Mouse (Mus musculus) heart, embryonic 10.5 days (tissue): Measurements from ENCODE around the gene Gramd1b. TPM values are rescaled to one million over a fixed set of nuclear protein-coding genes. Genes with fewer than 3 reads are reported as not detected.

Experiments
- DNase-seq: peaks from one replicate; pipeline ENCODE4 v3.0.0-alpha.2; 2017; ENCODE audit warnings: low spot score
- H3K27ac ChIP-seq: fragments of 300-500 bp; sonication (generic); 2 replicates; pipeline ENCODE4 v1.5.1; 2016; ENCODE audit warnings: mild to moderate bottlenecking
- H3K27me3 ChIP-seq: fragments of 300-500 bp; sonication (generic); 2 replicates; pipeline ENCODE4 v1.6.1; 2016; ENCODE audit warnings: mild to moderate bottlenecking; ENCODE audit not compliant: poor library complexity, insufficient read depth, severe bottlenecking
- H3K36me3 ChIP-seq: fragments of 300-500 bp; sonication (generic); 2 replicates; pipeline ENCODE4 v1.6.1; 2016; ENCODE audit warnings: mild to moderate bottlenecking, moderate library complexity
- H3K4me1 ChIP-seq: fragments of 300-500 bp; sonication (generic); 2 replicates; pipeline ENCODE4 v1.6.1; 2016; ENCODE audit warnings: mild to moderate bottlenecking
- H3K4me3 ChIP-seq: fragments of 300-500 bp; sonication (generic); 2 replicates; pipeline ENCODE4 v1.5.1; 2016; ENCODE audit warnings: mild to moderate bottlenecking, moderate library complexity
- H3K9me3 ChIP-seq: fragments of 300-500 bp; sonication (generic); 2 replicates; pipeline ENCODE4 v1.6.1; 2016; ENCODE audit warnings: mild to moderate bottlenecking, moderate library complexity
- WGBS: fragments of 180-500 bp; shearing (Covaris S2); methylation state at CpG from one replicate; pipeline ENCODE4 v1.1.7; 2016; 5-methylcytosine and 5-hydroxymethylcytosine counted together
- polyA plus RNA-seq: library from polyadenylated mRNA; unstranded; fragments of >200 nt; fragmentation: Nextera tagmentation; extraction: Ambion mirVana; gene quantifications from 2 replicates; pipeline ENCODE4 v1.2.1, GENCODE M21; 2016

The Gramd1b gene
- polyA plus RNA-seq, 1 experiment from 2014 or later: 5.0 TPM

- DNase-seq: no peak
- WGBS: 48% methylated on average over 9 of the region's 9 CpGs
- Histone ChIP-seq H3K27me3 (no peaks in the 10 kb centered on the region), H3K36me3 (no peaks in the 10 kb centered on the region), H3K4me3 (no peak overlapping the region), H3K27ac (no peak overlapping the region), H3K9me3 (no peaks in the 10 kb centered on the region), H3K4me1 (peaks cover 16% of the 10 kb centered on the region)
These were observed 191.6 kb downstream of the Gramd1b start for GRCm38 (mm10) chr9:40339578-40339977.

DNA sequence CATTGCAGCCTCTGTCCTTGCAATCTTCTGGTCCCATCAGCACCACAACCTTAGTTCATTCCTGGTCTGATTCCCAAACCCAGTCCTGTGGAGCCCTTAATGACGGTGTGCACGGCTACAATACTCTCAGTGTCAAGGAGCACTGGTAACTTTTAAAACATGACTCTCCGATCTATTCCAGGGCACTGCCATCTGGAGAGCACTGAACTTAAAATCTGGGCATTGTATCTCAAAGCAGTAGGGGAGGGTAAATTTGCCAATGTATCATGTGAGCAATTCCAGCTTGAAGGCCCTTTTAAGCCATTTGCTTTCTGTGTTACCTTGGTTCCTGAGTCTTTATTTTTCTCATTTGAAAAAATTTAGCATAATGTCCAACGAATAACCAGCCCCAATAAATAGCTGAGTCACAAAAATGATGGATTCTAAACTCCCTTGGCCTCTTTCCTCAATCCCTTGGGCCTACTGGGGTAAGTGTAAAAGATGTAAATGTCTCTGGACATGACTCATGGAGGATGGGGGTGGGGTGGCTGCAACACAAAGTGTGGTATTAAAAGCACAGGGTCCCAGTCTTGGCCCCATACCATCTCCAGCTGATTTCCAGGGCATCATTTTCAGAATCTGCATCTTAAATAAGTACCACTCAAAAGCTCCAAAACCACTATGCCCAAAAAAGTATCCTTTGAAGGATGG, 193.9 kb downstream of the Gramd1b start:
- WGBS: 79% methylated on average over 4 of the region's 4 CpGs
- Histone ChIP-seq H3K27me3 (no peaks in the 10 kb centered on the region), H3K4me1 (peaks cover 21% of the 10 kb centered on the region), H3K27ac (no peak overlapping the region), H3K4me3 (no peak overlapping the region), H3K36me3 (no peaks in the 10 kb centered on the region), H3K9me3 (no peaks in the 10 kb centered on the region)
- no peak for DNase-seq

DNA sequence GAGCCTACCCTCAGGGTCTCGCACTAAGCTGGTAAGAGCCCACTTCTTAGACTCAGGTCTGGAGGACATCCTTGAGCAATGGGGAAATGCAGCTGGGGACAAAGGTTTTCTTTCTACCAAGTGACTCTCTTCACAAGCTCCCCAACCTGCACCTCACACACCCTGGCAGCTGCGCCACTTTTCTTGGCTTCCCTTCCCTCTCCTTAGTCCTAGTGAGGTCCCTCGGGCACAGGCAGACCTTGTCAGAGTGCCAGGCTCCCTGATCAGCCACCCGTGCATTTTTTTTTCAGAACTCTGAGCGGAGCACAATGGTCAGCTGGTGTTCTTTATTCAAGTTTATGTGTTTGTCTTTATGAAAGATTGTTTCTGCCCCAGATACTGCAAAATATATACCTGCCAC, 194.5 kb downstream of the Gramd1b start:
- Histone ChIP-seq H3K4me3 (no peak overlapping the region), H3K36me3 (no peaks in the 10 kb centered on the region), H3K9me3 (no peaks in the 10 kb centered on the region), H3K4me1 (peaks cover 21% of the 10 kb centered on the region), H3K27ac (no peak overlapping the region), H3K27me3 (no peaks in the 10 kb centered on the region)
- DNase-seq: no peak
- 77% methylated on average over 5 of the region's 5 CpGs for WGBS

GRCm38 (mm10) chr9:40334617-40335016, 196.6 kb downstream of the Gramd1b start:
- peaks cover 17% of the 10 kb centered on the region for H3K4me1 ChIP-seq
- H3K36me3 ChIP-seq: no peaks in the 10 kb centered on the region; the same call in 1 of the 2 replicates
- no peaks in the 10 kb centered on the region for H3K27me3 ChIP-seq
- no peak overlapping the region for H3K4me3 ChIP-seq
- no peak overlapping the region for H3K27ac ChIP-seq
- H3K9me3 ChIP-seq: no peaks in the 10 kb centered on the region
- WGBS: 82% methylated on average over 2 of the region's 2 CpGs
- DNase-seq: no peak

GRCm38 (mm10) chr9:40333649-40334396, 197.4 kb downstream of the Gramd1b start:
- Histone ChIP-seq H3K27ac (no peak overlapping the region), H3K9me3 (no peaks in the 10 kb centered on the region), H3K27me3 (no peaks in the 10 kb centered on the region), H3K4me3 (no peak overlapping the region), H3K4me1 (peaks cover 13% of the 10 kb centered on the region), H3K36me3 (no peaks in the 10 kb centered on the region; the same call in 1 of the 2 replicates)
- DNase-seq: peak; percentile 88
- 52% methylated on average over 9 of the region's 9 CpGs for WGBS

- Histone ChIP-seq H3K4me3 (no peak overlapping the region), H3K36me3 (no peaks in the 10 kb centered on the region; the same call in 1 of the 2 replicates), H3K27ac (no peak overlapping the region), H3K9me3 (no peaks in the 10 kb centered on the region), H3K4me1 (peaks cover 13% of the 10 kb centered on the region), H3K27me3 (no peaks in the 10 kb centered on the region)
- 76% methylated on average over 31 of the region's 31 CpGs for WGBS
- DNase-seq: no peak
These were observed 198.2 kb downstream of the Gramd1b start for GRCm38 (mm10) chr9:40332731-40333648.

GRCm38 (mm10) chr9:40332326-40332725, 198.9 kb downstream of the Gramd1b start:
- Histone ChIP-seq H3K27me3 (no peaks in the 10 kb centered on the region), H3K36me3 (no peaks in the 10 kb centered on the region; the same call in 1 of the 2 replicates), H3K4me1 (peaks cover 13% of the 10 kb centered on the region), H3K27ac (no peak overlapping the region), H3K4me3 (no peak overlapping the region), H3K9me3 (no peaks in the 10 kb centered on the region)
- WGBS: 85% methylated on average over 4 of the region's 4 CpGs
- no peak for DNase-seq

DNA sequence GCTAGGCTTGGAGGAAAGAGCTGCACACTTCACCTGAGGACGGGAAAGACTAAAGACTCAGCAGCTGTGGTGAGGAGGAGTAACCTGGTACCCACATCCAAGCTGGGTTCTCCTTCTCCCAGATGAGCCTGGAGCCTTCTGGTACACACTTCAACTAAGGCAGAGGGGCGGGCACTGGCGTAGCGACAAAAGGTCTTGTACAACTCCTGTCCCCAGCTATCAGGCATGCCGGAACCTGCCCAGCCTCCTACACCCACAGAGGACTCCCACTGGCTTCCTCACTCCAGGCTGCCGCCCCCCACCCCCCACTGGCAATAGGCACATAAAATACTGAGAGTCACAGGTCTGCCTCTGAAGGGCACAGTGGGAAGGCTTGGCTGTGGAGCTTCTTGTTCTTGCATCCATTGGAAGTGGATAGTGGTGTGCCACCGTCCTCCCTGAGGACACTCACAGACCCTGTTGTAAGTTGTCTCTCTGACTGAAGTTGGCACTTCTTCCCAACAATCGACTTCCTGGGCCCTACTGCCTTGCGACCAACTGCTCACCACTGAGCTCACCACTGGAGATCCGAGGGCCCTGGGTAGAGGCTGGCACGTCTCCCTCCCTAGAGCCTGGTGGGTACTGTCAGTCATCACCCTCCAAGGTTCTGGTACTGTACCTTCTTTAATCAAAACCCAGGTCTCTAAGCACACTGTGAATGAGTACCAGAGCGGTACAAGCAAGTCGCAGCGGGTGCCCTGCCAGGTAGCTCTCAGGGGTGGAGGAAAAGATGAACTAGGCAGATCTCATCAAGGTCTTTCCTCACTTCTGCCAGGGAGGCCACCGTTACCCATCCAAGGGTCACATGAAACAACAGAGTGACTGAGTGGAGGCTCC, 199.5 kb downstream of the Gramd1b start:
- no peaks in the 10 kb centered on the region for H3K27me3 ChIP-seq
- H3K36me3 ChIP-seq: no peaks in the 10 kb centered on the region; the same call in 1 of the 2 replicates
- H3K4me1 ChIP-seq: peaks cover 18% of the 10 kb centered on the region
- H3K9me3 ChIP-seq: no peaks in the 10 kb centered on the region
- no peak overlapping the region for H3K4me3 ChIP-seq
- 86% methylated on average over 15 of the region's 15 CpGs for WGBS
- no peak overlapping the region for H3K27ac ChIP-seq
- DNase-seq: no peak

- no peaks in the 10 kb centered on the region; the same call in 1 of the 2 replicates for H3K36me3 ChIP-seq
- peaks cover 27% of the 10 kb centered on the region for H3K4me1 ChIP-seq
These were observed 200.4 kb downstream of the Gramd1b start for GRCm38 (mm10) chr9:40330609-40331382.

DNA sequence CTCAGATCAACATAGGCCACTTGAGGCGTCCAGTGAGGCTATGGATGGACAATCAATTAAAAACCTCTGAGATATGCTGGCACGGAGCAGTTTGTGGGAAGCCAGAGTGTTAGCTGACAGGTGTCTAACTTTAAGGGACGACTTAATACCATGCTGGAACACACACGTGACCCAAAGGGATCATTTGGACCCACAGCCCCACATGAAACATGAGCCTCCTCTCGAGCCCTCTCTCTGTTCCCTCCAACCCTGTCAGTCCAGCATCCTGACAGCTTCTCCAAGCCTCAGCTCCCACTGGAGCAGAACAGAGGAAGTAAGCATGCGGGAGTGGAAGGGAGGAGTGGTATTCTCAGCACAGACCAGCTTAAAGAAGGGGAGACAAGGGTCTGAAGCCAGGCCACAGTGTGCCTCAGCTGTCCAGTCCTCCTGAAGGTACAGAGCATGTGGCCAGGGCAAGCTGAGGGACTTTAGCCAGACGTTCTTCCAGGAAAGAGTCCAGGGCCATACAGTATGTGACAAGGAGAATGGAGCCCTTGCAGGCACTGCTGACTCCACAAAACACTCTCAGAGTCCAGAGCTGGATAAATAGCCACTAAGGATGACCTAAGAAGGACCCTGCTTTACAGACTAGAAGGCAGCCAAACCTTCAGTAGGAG, 204.8 kb downstream of the Gramd1b start:
- WGBS: 44% methylated on average over 7 of the region's 7 CpGs
- DNase-seq: no peak
- Histone ChIP-seq H3K4me1 (peaks cover 47% of the 10 kb centered on the region), H3K27me3 (no peaks in the 10 kb centered on the region), H3K27ac (no peak overlapping the region; the same call in 1 of the 2 replicates), H3K36me3 (no peaks in the 10 kb centered on the region), H3K4me3 (no peak overlapping the region), H3K9me3 (no peaks in the 10 kb centered on the region)

More at GRCm38 (mm10) chr9:40330609-40331382, 200.4 kb downstream of the Gramd1b start:
- H3K9me3 ChIP-seq: no peaks in the 10 kb centered on the region
- H3K27me3 ChIP-seq: no peaks in the 10 kb centered on the region
- H3K27ac ChIP-seq: 0 out of 2 replicates have a peak overlapping the region, but pooled peaks have one; percentile 22
- WGBS: 54% methylated on average over 19 of the region's 19 CpGs
- DNase-seq: peak; percentile 89
- H3K4me3 ChIP-seq: no peak overlapping the region

DNA sequence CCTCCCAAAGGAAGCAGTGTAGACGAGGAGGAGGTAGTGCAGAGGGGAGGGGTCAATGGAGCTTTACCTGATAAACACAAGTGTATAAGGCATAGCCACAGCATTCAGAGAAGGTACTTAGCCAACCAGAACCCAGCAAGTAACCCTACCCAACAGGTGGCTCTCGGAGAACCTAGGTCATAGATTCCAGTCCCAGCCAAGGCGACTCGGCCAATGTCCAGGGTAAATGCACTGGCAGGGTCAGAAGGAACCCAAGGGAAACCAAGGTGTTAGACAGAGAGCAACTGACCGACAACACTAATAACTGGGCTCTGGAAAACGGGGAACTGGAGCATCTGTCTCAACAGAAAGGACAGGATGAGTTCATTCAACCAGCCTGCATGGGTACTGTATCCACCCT, 206.4 kb downstream of the Gramd1b start:
- 84% methylated on average over 6 of the region's 6 CpGs for WGBS
- H3K4me3 ChIP-seq: no peak overlapping the region
- H3K27ac ChIP-seq: no peak overlapping the region
- DNase-seq: no peak
- H3K9me3 ChIP-seq: no peaks in the 10 kb centered on the region
- no peaks in the 10 kb centered on the region for H3K27me3 ChIP-seq
- no peaks in the 10 kb centered on the region for H3K36me3 ChIP-seq
- H3K4me1 ChIP-seq: peaks cover 54% of the 10 kb centered on the region
